Mouse (Mus musculus): ENCODE measurements around the gene Gm20219.
"Not testable (repeated sequence)": the region's sequence is repeated elsewhere in the genome, so short reads cannot be mapped to it uniquely, and the experiment has no call there.

Gene Gm20219

GRCm38 (mm10) chr17:56512310-56512709 lies 41.9 kb downstream of the Gm20219 start, which contains the start of gene Znrf4:
Gene Znrf4 (minus strand): TSS chr17:56512431.
- DNase-seq (ENCODE audit: low spot score in 2 of 2): no peak

- DNase-seq (ENCODE audit: low spot score in 2 of 2): no peak
Measured at GRCm38 (mm10) chr17:56511707-56512090, 42.5 kb downstream of the Gm20219 start.

GRCm38 (mm10) chr17:56510970-56511706 lies 43.0 kb downstream of the Gm20219 start:
- DNase-seq (ENCODE audit: low spot score in 2 of 2): no peak

GRCm38 (mm10) chr17:56510473-56510969 lies 43.7 kb downstream of the Gm20219 start:
- no peak for DNase-seq (ENCODE audit: low spot score in 2 of 2)

- no peak for DNase-seq (ENCODE audit: low spot score in 2 of 2)
Measured at GRCm38 (mm10) chr17:56509707-56510472, 44.3 kb downstream of the Gm20219 start.

- no peak for DNase-seq (ENCODE audit: low spot score in 2 of 2)
Measured at GRCm38 (mm10) chr17:56509021-56509640, 45.1 kb downstream of the Gm20219 start.

- DNase-seq (ENCODE audit: low spot score in 2 of 2): peak; percentile 97 to 99
Measured at GRCm38 (mm10) chr17:56507161-56508068, 46.8 kb downstream of the Gm20219 start.

GRCm38 (mm10) chr17:56506417-56507065 lies 47.6 kb downstream of the Gm20219 start:
- DNase-seq (ENCODE audit: low spot score in 2 of 2): no peak

- DNase-seq (ENCODE audit: low spot score in 2 of 2): no peak
Measured at GRCm38 (mm10) chr17:56505401-56505800, 48.8 kb downstream of the Gm20219 start.

GRCm38 (mm10) chr17:56502526-56502925 lies 51.7 kb downstream of the Gm20219 start:
- peak; percentile 52 to 54 for DNase-seq (ENCODE audit: low spot score in 2 of 2)

GRCm38 (mm10) chr17:56501635-56502400 lies 52.4 kb downstream of the Gm20219 start:
- not testable (repeated sequence) for DNase-seq (ENCODE audit: low spot score in 2 of 2)
